Mouse (Mus musculus): Measurements from ENCODE around the gene Lyrm7. TPM values are rescaled to one million over a fixed set of nuclear protein-coding genes. Genes with fewer than 3 reads are reported as not detected.
"Not testable (repeated sequence)": the region's sequence is repeated elsewhere in the genome, so short reads cannot be mapped to it uniquely, and the experiment has no call there.

Lyrm7 gene
- total RNA-seq, 2 experiments from 2014 or later = 14.5 to 30.3 TPM

GRCm38 (mm10) chr11:54881051-54881474 lies 20.3 kb upstream of the Lyrm7 start:
- peak; percentile 36 for DNase-seq

- DNase-seq = no peak
Observed at GRCm38 (mm10) chr11:54879922-54880321, 19.2 kb upstream of the Lyrm7 start.

GRCm38 (mm10) chr11:54879434-54879833 lies 18.7 kb upstream of the Lyrm7 start:
- DNase-seq = peak; percentile 72

- no peak for DNase-seq
Observed at GRCm38 (mm10) chr11:54878893-54879292, 18.2 kb upstream of the Lyrm7 start.

- no peak for DNase-seq
Observed at GRCm38 (mm10) chr11:54876031-54876430, 15.3 kb upstream of the Lyrm7 start.

- DNase-seq = peak; percentile 53
Observed at GRCm38 (mm10) chr11:54871831-54872537, 11.3 kb upstream of the Lyrm7 start.

GRCm38 (mm10) chr11:54869318-54869717 lies 8.6 kb upstream of the Lyrm7 start:
- DNase-seq = no peak

GRCm38 (mm10) chr11:54868445-54868844 lies 7.7 kb upstream of the Lyrm7 start:
- DNase-seq = no peak

- DNase-seq = no peak
Observed at GRCm38 (mm10) chr11:54867903-54868434, 7.3 kb upstream of the Lyrm7 start.

GRCm38 (mm10) chr11:54867049-54867385 lies 6.3 kb upstream of the Lyrm7 start:
- DNase-seq = peak; percentile 58

- peak; percentile 97 for DNase-seq
Observed at GRCm38 (mm10) chr11:54866119-54867048, 5.7 kb upstream of the Lyrm7 start, which contains the start of gene Hint1. TSS of gene Hint1 (plus strand) at chr11:54866383.

- DNase-seq = no peak
Observed at GRCm38 (mm10) chr11:54865330-54866085, 4.8 kb upstream of the Lyrm7 start.

- peak; percentile 62 for DNase-seq
Observed at GRCm38 (mm10) chr11:54862621-54863520, 2.2 kb upstream of the Lyrm7 start.

GRCm38 (mm10) chr11:54861471-54862420 lies 1.0 kb upstream of the Lyrm7 start:
- no peak for DNase-seq

GRCm38 (mm10) chr11:54859322-54860165 lies 1.2 kb downstream of the Lyrm7 start:
- DNase-seq = no peak

- not testable (repeated sequence) for DNase-seq
Observed at GRCm38 (mm10) chr11:54858880-54859279, 1.8 kb downstream of the Lyrm7 start.

GRCm38 (mm10) chr11:54851656-54852055 lies 9.1 kb downstream of the Lyrm7 start:
- DNase-seq = no peak

GRCm38 (mm10) chr11:54849961-54850758 lies 10.6 kb downstream of the Lyrm7 start:
- no peak for DNase-seq

Data from adrenal gland, postnatal 10 days (tissue).